Mouse (Mus musculus) CD4-positive helper T cell, adult 2 months (primary cell): ENCODE data around the gene Sorbs2.

Experiments used
- DNase-seq: peaks from one replicate; pipeline ENCODE4 v3.0.0-alpha.2; 2012; ENCODE audit warnings: low read depth, missing footprints, low spot score

Gene Sorbs2

DNA sequence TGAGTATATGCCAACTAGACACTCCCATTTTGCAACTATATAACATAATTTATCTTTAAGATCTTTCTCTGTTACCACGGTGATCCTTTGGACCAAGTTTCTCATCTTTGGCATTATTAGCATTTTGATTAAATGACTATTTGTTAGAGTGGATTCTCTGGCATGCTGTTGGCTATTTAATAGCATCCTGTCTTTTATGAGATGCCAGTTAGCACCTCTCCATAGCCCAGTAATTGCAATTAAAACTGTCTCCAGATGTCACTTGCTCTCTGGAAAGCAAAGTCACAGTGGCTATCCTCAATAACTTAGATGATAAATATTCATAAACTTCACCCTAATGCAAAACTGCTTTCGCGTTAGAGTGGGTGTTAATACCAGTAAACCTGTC is 170.3 kb downstream of the Sorbs2 start:
- DNase-seq = no peak

DNA sequence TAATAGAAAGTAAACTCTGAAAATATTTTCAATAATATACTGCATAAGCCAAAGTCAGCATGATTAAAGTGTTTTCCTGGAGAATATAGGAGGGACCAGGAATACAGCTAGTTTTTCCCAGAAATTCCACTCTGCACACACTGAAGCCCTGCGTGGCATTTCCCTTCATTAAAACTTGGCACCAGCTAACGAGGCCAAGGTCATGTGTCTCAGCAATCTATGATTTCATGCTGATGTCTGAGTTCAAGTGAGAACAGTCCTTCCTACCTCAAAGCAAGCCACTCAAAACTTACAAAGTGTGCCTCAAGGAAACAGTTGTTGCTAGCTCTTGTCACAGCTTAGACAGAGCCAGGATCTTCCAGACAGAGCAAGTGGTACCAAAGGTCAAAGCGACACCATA is 173.6 kb downstream of the Sorbs2 start:
- no peak for DNase-seq

DNA sequence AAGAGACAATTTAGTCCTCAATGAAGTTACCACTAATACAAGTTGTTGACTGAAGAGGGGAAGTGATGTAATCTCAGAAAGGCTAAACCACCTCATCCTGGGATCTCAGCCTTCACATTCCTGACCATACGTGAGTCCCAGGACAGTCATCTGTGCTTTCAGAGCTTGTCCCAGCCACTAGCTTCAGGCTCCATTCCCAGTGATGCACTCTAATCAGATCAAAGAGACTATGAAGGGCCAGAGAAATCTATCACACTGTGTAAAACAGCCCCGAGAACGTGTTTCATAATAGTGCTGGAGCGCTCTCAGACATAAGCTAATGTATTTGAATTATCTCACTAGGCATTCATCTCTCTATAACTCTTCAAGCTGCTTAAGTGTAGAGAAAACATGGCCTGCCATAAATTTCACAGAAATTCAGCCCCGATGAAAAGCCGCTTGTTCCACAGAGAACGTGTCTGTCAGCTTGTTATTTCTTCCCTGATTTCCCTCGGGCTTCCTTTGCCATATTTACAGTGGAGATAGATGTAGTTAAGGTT is 175.3 kb downstream of the Sorbs2 start:
- no peak for DNase-seq

DNA sequence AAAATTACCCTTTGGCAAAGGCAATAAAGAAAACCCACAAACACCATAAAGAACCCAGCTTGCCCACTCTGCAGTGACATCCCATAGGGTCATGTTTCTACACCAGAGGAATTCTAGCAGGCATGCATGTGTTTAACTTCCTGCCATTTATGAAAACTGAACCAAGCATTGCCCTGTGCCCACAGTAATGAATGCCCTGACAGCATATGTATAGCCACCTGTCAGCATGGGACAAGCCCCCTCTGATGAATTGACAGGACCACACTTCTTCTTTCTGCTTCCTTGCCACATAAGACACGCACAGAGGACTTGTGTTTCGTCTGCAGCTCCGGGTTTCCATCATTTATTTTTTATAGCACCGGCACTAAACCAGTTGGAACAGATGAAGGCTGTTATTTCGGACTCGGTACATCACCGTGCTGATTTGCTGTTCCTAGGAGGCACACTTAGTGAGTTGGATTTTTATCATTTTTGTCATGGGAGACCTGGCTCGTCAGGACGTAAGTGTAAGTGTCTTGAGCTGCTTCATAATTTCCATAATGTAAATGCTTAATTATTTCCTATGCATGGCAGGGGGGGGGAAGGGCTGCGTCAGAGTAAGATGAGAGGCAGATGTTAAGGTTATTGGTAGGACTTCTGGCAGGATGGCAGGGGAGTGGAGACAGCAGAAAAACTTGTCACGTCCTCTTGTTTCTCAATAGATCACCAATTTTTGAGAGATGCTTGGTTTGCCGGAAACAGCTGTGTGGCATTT is 180.5 kb downstream of the Sorbs2 start:
- no peak for DNase-seq

GRCm38 (mm10) chr8:45689611-45690207 is 182.1 kb downstream of the Sorbs2 start:
- no peak for DNase-seq

DNA sequence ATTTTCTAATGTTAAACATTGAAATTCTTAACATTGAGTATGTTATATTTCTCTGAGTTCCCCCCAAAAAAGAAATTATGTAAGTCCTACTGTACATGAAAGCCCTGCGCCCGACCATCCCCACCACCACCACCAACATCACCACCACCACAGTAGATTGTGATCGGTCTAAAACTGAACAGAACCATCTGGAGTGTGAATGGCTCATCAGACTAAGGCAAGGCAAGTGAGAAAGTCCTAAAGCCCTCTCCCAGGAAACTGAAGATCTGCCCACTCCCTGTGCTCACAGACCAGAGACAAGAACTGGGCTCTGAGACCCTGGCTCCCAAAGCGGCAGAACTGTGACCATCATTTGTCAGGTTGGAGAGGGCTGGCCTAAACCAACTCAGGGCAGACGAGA is 192.5 kb downstream of the Sorbs2 start:
- DNase-seq = no peak

DNA sequence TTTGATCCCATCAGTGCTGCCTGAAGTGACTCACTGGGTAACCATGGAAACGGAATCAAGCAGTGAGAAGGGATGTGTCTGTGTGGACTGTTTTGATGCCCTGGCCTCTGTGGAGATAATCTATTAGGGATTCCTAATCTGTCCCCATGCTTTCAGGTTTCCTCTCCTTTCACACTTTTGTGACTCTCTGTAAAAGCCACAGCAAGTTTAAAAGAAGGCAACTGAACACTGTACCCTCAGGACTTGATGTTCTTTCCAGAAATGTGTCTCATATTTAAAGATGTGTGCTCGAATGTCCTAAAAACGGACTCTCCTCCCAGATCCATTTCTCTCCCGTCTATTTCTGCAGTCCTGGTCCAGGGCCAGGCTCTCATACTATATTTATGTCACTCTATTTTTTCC is 196.1 kb downstream of the Sorbs2 start:
- DNase-seq = no peak

- no peak for DNase-seq
Observed at GRCm38 (mm10) chr8:45709098-45709497, 201.5 kb downstream of the Sorbs2 start.

GRCm38 (mm10) chr8:45709734-45710133 is 202.1 kb downstream of the Sorbs2 start:
- DNase-seq = no peak

- no peak for DNase-seq
Observed at GRCm38 (mm10) chr8:45712610-45713009, 205.0 kb downstream of the Sorbs2 start.

GRCm38 (mm10) chr8:45714806-45715205 is 207.2 kb downstream of the Sorbs2 start:
- DNase-seq = no peak

- DNase-seq = no peak
Observed at GRCm38 (mm10) chr8:45715330-45716027, 207.9 kb downstream of the Sorbs2 start.

- no peak for DNase-seq
Observed at GRCm38 (mm10) chr8:45719776-45720175, 212.2 kb downstream of the Sorbs2 start.

DNA sequence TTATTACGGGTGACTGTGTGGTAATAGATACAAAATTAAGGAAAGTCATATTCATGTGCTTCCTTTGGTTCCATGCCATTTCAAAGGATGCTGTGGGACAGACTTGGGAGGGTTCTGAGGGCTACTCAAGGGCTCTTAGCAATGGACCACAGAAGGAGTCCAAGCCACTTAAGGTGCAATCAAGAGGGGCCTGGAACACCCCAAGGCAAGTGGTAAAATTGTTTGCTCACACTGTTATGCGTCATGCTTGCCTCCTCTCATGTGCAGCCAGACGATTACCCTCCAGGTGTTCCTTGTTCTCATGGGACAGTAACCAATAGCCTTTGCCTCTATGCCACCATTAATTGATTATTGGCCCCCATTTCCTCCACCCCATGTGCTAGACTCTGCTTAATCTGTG is 216.6 kb downstream of the Sorbs2 start:
- no peak for DNase-seq

DNA sequence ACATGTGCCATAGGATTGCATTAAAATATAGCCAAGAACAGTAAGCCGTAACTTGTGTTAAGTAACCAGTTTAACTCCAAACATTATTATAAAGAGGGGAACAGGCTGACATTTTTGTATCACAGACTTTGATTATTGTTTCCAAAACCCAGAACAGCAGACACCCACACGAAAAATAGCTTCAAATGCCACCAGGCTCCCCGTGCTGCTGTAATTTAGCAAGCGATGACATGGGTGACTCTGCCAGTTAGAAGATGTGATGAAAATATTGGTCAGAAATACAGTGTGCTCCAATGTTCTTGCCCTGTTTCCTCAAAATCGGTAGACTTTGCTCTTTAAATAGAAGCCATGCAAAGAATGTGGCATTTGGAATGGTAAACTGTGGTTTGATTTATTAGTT is 217.7 kb downstream of the Sorbs2 start:
- no peak for DNase-seq

- DNase-seq = no peak
Observed at GRCm38 (mm10) chr8:45729850-45730382, 222.3 kb downstream of the Sorbs2 start.

DNA sequence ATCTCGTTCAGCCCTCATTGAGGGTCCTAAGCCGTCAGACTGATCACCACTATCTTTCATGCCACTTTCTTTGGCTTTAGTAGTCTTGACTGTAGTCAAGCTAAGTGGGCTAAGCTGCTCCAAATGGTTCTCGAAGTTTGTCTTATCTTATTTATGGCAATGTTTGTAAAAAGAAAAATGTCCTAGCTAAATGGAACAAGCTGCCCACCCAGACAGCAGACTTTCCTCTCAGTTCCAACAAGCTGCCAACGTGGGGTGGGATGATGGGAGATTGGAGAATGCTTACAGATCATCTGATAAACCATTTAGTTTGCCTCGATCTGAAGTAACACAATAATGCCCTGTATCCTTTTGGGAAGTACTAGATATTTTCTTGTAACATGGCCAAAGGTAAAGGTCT is 223.2 kb downstream of the Sorbs2 start:
- no peak for DNase-seq

DNA sequence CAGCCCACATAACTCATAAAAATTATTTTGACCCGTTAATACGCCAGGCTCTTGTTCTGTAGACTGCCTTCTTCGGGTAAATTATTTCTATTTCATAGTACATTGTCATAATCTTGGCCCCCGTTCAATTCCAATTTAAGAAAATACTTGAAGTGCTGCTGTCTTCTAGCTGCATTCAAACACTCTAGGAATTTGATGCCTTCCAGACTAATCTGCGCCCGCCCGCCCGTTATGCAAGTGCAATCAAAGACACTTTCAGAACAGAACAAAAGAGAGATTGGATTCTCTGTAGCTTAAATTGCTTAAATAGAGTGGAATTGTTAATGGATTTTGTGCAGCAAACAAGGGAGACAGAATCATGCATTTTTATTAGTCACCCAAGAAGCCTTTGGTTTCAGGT is 226.5 kb downstream of the Sorbs2 start:
- DNase-seq = no peak

DNA sequence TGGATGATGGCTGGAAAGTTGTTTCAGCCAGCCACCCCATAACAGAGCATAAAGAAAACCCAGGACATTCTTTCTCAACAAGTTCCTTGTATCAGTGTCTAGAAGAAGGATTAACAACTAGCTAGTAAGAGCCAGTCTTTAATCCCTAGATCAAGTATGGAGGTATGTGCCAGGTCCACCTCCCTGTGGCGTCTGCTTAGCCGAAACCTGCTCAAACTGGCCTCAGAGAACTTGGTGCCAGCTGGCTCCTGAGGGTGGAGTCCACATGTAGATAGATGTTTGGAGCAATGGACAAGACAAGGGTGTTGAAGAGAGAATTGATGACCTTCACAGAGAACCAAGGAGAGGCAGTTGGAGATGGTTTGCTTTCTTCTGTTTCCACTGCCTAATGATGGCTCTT is 229.7 kb downstream of the Sorbs2 start:
- DNase-seq = no peak

GRCm38 (mm10) chr8:45743326-45743725 is 235.7 kb downstream of the Sorbs2 start:
- no peak for DNase-seq

DNA sequence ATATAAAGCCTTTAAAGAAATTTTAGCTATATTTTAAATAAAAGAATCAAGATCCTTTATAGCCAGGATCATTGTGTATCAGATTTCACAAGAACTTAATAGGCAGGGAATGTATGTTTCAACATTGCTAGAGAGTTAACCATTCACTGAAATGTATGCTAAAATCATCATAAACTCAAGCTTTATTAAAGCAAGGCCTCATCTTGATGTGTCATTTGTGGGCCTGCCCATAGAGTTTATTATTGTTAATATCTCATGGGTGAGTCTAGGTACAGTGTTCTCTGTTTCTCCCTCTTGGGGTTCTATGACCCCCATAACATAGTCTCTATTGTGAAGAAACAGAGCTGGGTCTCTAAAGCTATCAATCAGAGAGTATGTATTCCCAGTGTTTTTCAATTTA is 236.2 kb downstream of the Sorbs2 start:
- no peak for DNase-seq
